Mouse (Mus musculus) CH12.LX (cell line): ENCODE measurements around the gene Gm10142. TPM values are rescaled to one million over a fixed set of nuclear protein-coding genes. Genes with fewer than 3 reads are reported as not detected.

ENCODE experiments used
- DNase-seq: peaks from one replicate; pipeline ENCODE4 v3.0.0-alpha.2; 2013; ENCODE audit errors: extremely low read depth
- H3K27ac ChIP-seq: 2 replicates; pipeline ENCODE4 v1.5.1; 2012; ENCODE audit warnings: low read depth, mild to moderate bottlenecking, control low read depth, moderate library complexity; ENCODE audit not compliant: insufficient read depth
- H3K27me3 ChIP-seq: replicated peaks from 2 replicates; pipeline ENCODE3; 2012; ENCODE audit warnings: inconsistent platforms
- H3K36me3 ChIP-seq, 2 experiments: replicated peaks in 1 of 2; 2 replicates each; pipeline versions ENCODE3 to v1.6.1; 2012; ENCODE audit warnings: inconsistent platforms in 1 of 2, low read length in 1 of 2, mild to moderate bottlenecking in 1 of 2, mixed read lengths in 1 of 2, moderate library complexity in 1 of 2; ENCODE audit not compliant: control insufficient read depth in 1 of 2, insufficient read depth in 1 of 2
- H3K4me1 ChIP-seq, 2 experiments: 2 replicates each; pipeline ENCODE4 v1.6.1; 2012; ENCODE audit warnings: inconsistent platforms in 1 of 2, moderate library complexity in 1 of 2; ENCODE audit not compliant: insufficient read depth in 2 of 2, control insufficient read depth in 1 of 2
- H3K4me2 ChIP-seq: 2 replicates; pipeline ENCODE4 v1.6.1; 2012; ENCODE audit warnings: low read depth, mild to moderate bottlenecking, control low read depth; ENCODE audit not compliant: poor library complexity, insufficient read depth, severe bottlenecking
- H3K4me3 ChIP-seq, 3 experiments: fragments of 150-350 bp in 1 of 3; sonication (generic) in 1 of 3; replicated peaks in 1 of 3; 2 replicates each; pipeline versions ENCODE3 to v1.5.1; 2011 to 2012; ENCODE audit warnings: low read depth in 2 of 3, low read length in 2 of 3, mild to moderate bottlenecking in 2 of 3, moderate library complexity in 2 of 3, control low read depth in 1 of 3, improper control_type of control experiment in 1 of 3, inconsistent platforms in 1 of 3, mixed read lengths in 1 of 3; ENCODE audit not compliant: poor library complexity in 1 of 3
- H3K79me2 ChIP-seq: replicated peaks from 2 replicates; pipeline ENCODE4 v1.6.1; 2012; ENCODE audit warnings: mild to moderate bottlenecking, moderate library complexity; ENCODE audit not compliant: control insufficient read depth, poor library complexity, insufficient read depth, severe bottlenecking; ENCODE audit errors: extremely low read depth
- H3K9ac ChIP-seq: 2 replicates; pipeline ENCODE4 v1.6.1; 2012; ENCODE audit warnings: low read depth, mild to moderate bottlenecking, control low read depth, moderate library complexity; ENCODE audit not compliant: insufficient read depth
- H3K9me3 ChIP-seq: replicated peaks from 2 replicates; pipeline ENCODE3; 2012; ENCODE audit warnings: low read length, inconsistent platforms, mixed read lengths
- BHLHE40 ChIP-seq: IDR thresholded peaks from 2 replicates; pipeline ENCODE4 v1.6.1; 2011; ENCODE audit warnings: mild to moderate bottlenecking, low read depth, low read length, improper control_type of control experiment
- CHD1 ChIP-seq: IDR thresholded peaks from 2 replicates; pipeline ENCODE4 v1.6.1; 2012; ENCODE audit warnings: low read depth, low read length, improper control_type of control experiment, inconsistent platforms
- E2F4 ChIP-seq: IDR thresholded peaks from 2 replicates; pipeline ENCODE4 v1.6.1; 2011; ENCODE audit warnings: low read depth, low read length, improper control_type of control experiment; ENCODE audit not compliant: insufficient replicate concordance
- ELF1 ChIP-seq: IDR thresholded peaks from 2 replicates; pipeline ENCODE4 v1.6.1; 2014; ENCODE audit warnings: low read depth, mild to moderate bottlenecking, inconsistent platforms, low read length, improper control_type of control experiment
- EP300 ChIP-seq: IDR thresholded peaks from 2 replicates; pipeline ENCODE4 v1.6.1; 2011; ENCODE audit warnings: low read length, improper control_type of control experiment
- HCFC1 ChIP-seq: IDR thresholded peaks from 2 replicates; pipeline ENCODE4 v1.6.1; 2012; ENCODE audit warnings: low read depth, mild to moderate bottlenecking, inconsistent platforms, low read length, improper control_type of control experiment
- IRF4 ChIP-seq: IDR thresholded peaks from 2 replicates; pipeline ENCODE4 v1.6.1; 2014; ENCODE audit warnings: low read depth, mild to moderate bottlenecking, inconsistent platforms, low read length, improper control_type of control experiment
- MAFK ChIP-seq: IDR thresholded peaks from 2 replicates; pipeline ENCODE4 v1.6.1; 2011; ENCODE audit warnings: low read length, improper control_type of control experiment; ENCODE audit not compliant: insufficient replicate concordance
- MAZ ChIP-seq: IDR thresholded peaks from 2 replicates; pipeline ENCODE4 v1.6.1; 2012; ENCODE audit warnings: low read depth, mild to moderate bottlenecking, inconsistent platforms, low read length, improper control_type of control experiment, moderate library complexity
- MEF2A ChIP-seq: IDR thresholded peaks from 2 replicates; pipeline ENCODE4 v1.6.1; 2014; ENCODE audit warnings: low read depth, mild to moderate bottlenecking, inconsistent platforms, low read length, improper control_type of control experiment, borderline replicate concordance
- MXI1 ChIP-seq: IDR thresholded peaks from 2 replicates; pipeline ENCODE4 v1.6.1; 2011; ENCODE audit warnings: mild to moderate bottlenecking, low read depth, low read length, improper control_type of control experiment
- MYC ChIP-seq: IDR thresholded peaks from 2 replicates; pipeline ENCODE4 v1.6.1; 2011; ENCODE audit warnings: low read depth, mild to moderate bottlenecking, improper control_type of control experiment, low read length
- NELFE ChIP-seq: IDR thresholded peaks from 2 replicates; pipeline ENCODE4 v1.6.1; 2011; ENCODE audit warnings: low read depth, low read length, improper control_type of control experiment
- POLR2AphosphoS2 ChIP-seq: IDR thresholded peaks from 2 replicates; pipeline ENCODE4 v1.6.1; 2011; ENCODE audit warnings: low read depth, low read length, improper control_type of control experiment
- RCOR1 ChIP-seq: conservative IDR thresholded peaks from 2 replicates; pipeline ENCODE4 v1.6.1; 2012; ENCODE audit warnings: low read depth, mild to moderate bottlenecking, inconsistent platforms, low read length, improper control_type of control experiment
- TCF12 ChIP-seq: IDR thresholded peaks from 2 replicates; pipeline ENCODE4 v1.6.1; 2014; ENCODE audit warnings: low read depth, mild to moderate bottlenecking, inconsistent platforms, low read length, improper control_type of control experiment
- USF2 ChIP-seq: conservative IDR thresholded peaks from 2 replicates; pipeline ENCODE4 v1.6.1; 2011; ENCODE audit warnings: low read depth, low read length, improper control_type of control experiment
- ZKSCAN1 ChIP-seq: IDR thresholded peaks from 2 replicates; pipeline ENCODE4 v1.6.1; 2012; ENCODE audit warnings: low read depth, inconsistent platforms, low read length, improper control_type of control experiment, borderline replicate concordance
- ZNF384 ChIP-seq: IDR thresholded peaks from 2 replicates; pipeline ENCODE4 v1.6.1; 2012; ENCODE audit warnings: low read depth, low read length, improper control_type of control experiment, inconsistent platforms
- dilution Hi-C: fragments of 300-500 bp; cut with MboI; formaldehyde crosslinking; loops from 2 replicates; pipeline ENCODE4 v1.14.3; 2020; ENCODE audit warnings: low sequenced_read_pairs; ENCODE audit not compliant: extremely low pct_unique_long_range_greater_than_20kb, extremely low pct_ligation_motif_present
- in situ Hi-C: fragments of 300-500 bp; cut with MboI; formaldehyde crosslinking; loops from 3 replicates; pipeline ENCODE4 v1.14.3; 2019; ENCODE audit warnings: low sequenced_read_pairs, low pct_ligation_motif_present, low pct_unique_long_range_greater_than_20kb, mixed read lengths
- polyA plus RNA-seq: library from polyadenylated mRNA; unstranded; fragments of >175 nt; gene quantifications from 2 replicates; pipeline ENCODE4 v1.2.1, GENCODE M21; 2012; ENCODE audit warnings: low read depth; ENCODE audit not compliant: insufficient read length
- total RNA-seq, 2 experiments: library from RNA; depleted of rRNA; stranded (reverse); fragments of 300-350 nt in 1 of 2; fragments of >200 nt in 1 of 2; gene quantifications; 2 replicates each; pipeline ENCODE4 v1.2.3; 2012 to 2014

Gm10142 gene
- total and polyA plus RNA-seq, 3 experiments: not detected

- Histone ChIP-seq H3K9ac (no peak overlapping the region), H3K27ac (no peak overlapping the region), H3K4me1 (peaks cover 2 to 32% of the 10 kb centered on the region in 2 experiments), H3K4me2 (no peak overlapping the region), H3K27me3 (peaks cover 30% of the 10 kb centered on the region), H3K36me3 (no peaks in the 10 kb centered on the region), H3K79me2 (no peaks in the 10 kb centered on the region), H3K9me3 (no peaks in the 10 kb centered on the region), H3K4me3 (no peak overlapping the region)
- dilution Hi-C loops: no loop called here
- no peak for DNase-seq
- in situ Hi-C loops: no loop called here
- TF ChIP-seq BHLHE40: no peak
- no peak for TF ChIP-seq MYC
- no peak for TF ChIP-seq MAFK
- no peak for TF ChIP-seq ZNF384
- no peak for TF ChIP-seq CHD1
- no peak for TF ChIP-seq HCFC1
- no peak for TF ChIP-seq IRF4
- TF ChIP-seq MEF2A: no peak
- no peak for TF ChIP-seq MAZ
- TF ChIP-seq MXI1: no peak
- TF ChIP-seq ELF1: no peak
- TF ChIP-seq RCOR1: no peak
- no peak for TF ChIP-seq NELFE
Measured at GRCm38 (mm10) chr10:77682994-77683393, 32.6 kb upstream of the Gm10142 start.

GRCm38 (mm10) chr10:77684181-77684580, 31.4 kb upstream of the Gm10142 start:
- no peaks in the 10 kb centered on the region for H3K79me2 ChIP-seq
- dilution Hi-C loops: no loop called here
- no peak for TF ChIP-seq MXI1
- no peak for TF ChIP-seq USF2
- no peak for TF ChIP-seq E2F4
- no peak for TF ChIP-seq MYC
- TF ChIP-seq ZKSCAN1: no peak
- no peak for TF ChIP-seq MEF2A
- no peak for TF ChIP-seq EP300
- no peak for TF ChIP-seq POLR2AphosphoS2
- TF ChIP-seq TCF12: no peak
- TF ChIP-seq, all 38 proteins: peak for 0

More at GRCm38 (mm10) chr10:77684181-77684580, 31.4 kb upstream of the Gm10142 start:
- H3K4me3 ChIP-seq: no peak overlapping the region
- H3K27me3 ChIP-seq: peaks cover 31% of the 10 kb centered on the region
- H3K9me3 ChIP-seq: no peaks in the 10 kb centered on the region
- H3K36me3 ChIP-seq: no peaks in the 10 kb centered on the region
- H3K4me2 ChIP-seq: no peak overlapping the region
- no peak for DNase-seq
- H3K27ac ChIP-seq: no peak overlapping the region
- H3K9ac ChIP-seq: no peak overlapping the region
- in situ Hi-C loops: no loop called here
- H3K4me1 ChIP-seq: peaks cover 2 to 37% of the 10 kb centered on the region in 2 experiments
